Mouse (Mus musculus) neutrophil, adult 83 days (primary cell): ENCODE results near the gene A430005L14Rik. TPM values are rescaled to one million over a fixed set of nuclear protein-coding genes. Genes with fewer than 3 reads are reported as not detected.

ENCODE experiments used
- total RNA-seq, 2 experiments: library from RNA; stranded (reverse); gene quantifications; one replicate each; pipeline ENCODE4 v1.2.4; 2023

The A430005L14Rik gene
- total RNA-seq: 10 to 100 TPM; 12.7 to 21.4 TPM

DNA sequence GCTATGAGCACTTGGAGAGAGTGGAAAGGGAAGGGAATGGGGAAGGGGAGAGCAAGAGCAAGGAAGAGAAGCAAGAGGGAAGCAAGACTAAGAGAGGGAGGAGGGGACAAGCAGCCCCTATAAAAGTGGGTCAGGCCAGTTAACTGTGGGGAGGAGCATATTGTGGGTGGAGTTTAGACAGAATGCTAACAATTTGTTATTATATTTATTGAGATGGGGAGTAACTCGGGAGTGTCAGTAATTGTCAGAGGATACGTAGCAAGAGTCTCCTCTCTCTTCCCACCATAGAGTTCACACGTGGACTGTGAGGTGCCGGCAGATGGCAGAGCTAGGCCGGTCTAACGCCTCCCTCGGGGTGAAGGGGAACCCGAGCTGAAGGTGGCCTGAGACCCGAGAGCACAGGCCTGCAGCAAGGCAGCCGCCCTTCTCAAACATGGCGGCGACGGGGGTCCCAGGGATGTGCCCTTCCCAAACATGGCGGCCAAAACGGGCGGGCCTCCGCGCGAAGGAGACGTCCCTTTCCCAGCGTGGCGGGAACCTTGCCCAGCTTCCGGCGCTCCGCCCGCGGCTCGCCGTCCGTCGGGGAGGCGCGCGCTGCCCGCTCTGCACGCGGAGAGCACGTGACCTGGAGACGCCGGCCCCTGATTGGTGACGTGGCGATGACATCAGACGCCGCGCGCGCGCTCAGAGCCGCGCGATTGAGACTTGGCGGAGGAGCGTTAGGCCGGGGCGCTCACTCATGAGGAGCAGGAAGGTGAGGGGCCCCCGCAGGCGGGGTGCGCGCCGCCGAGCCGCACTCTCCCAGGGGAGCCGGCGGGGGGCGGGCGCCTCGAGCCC lies at the start of gene A430005L14Rik:
TSS of gene A430005L14Rik (plus strand) at position 669 of the 837 bp plus-strand sequence.

DNA sequence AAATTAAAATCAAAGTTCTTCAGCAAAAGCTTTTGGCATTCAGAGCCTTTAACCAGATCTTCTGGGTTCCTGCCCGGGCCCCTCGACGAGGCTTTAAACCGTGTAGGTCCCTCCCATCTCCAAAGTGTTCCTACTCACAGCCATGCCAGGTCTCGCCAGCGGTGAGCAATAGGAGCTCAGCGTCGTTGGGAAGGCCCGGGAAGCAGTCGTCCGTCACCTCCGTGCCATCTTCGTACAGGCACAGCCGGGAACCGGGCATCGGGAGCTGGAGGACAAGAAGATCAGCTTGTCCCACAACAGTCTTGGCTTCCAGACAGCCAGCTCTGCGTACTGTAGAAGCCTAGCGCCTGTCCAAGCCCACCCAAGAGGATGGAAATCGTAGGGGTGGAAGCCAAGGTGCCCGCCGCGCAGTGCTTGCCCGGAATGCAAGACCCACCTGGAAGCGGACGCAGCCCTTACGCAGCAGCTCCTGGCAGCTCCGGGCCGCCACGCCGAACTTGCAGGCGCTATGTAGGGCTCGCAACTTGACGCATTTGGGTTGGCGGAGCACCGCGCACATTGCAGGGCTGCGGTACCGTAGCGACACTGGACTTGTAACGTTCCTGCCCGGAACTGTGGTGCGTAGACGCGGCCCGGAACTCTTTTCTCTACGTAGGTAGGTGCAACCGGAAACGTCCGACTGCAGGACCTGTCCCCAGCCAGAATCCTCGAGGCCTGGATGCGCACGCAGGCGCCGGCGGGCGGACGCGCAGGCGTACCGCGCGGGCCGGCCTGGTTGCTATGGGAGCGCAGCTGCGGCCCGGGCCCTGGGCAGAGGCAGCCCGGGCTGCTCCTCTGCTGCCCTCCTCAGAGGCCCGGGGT lies 17.6 kb downstream of the A430005L14Rik start, which contains the start of the genes Dffb and Cep104:
TSS of gene Dffb (minus strand) at position 696 of the 861 bp plus-strand sequence.
TSS of gene Cep104 (plus strand) at position 764 of the 861 bp plus-strand sequence.

Other genes starting within 250 kb of the A430005L14Rik start
- gene Dffb, start 17.9 kb downstream of the A430005L14Rik start, total RNA-seq: 10 to 100 TPM in 1 of 2 experiments, 1 to 10 TPM in 1; 10.0 to 13.1 TPM
- 1 to 10 TPM; 6.6 to 6.8 TPM for gene Cep104, start 18.0 kb downstream of the A430005L14Rik start, total RNA-seq
- gene Lrrc47, start 54.5 kb downstream of the A430005L14Rik start, total RNA-seq: 10 to 100 TPM; 27.2 to 30.5 TPM
- gene Smim1, start 69.0 kb downstream of the A430005L14Rik start, total RNA-seq: 10 to 100 TPM; 10.8 to 11.7 TPM
- not detected for gene Ccdc27, start 85.4 kb downstream of the A430005L14Rik start, total RNA-seq
- not detected for gene Trp73, start 183.0 kb downstream of the A430005L14Rik start, total RNA-seq
- gene Wrap73, start 185.1 kb downstream of the A430005L14Rik start, total RNA-seq: 10 to 100 TPM; 10.1 to 10.3 TPM
- gene Tprgl, start 203.4 kb downstream of the A430005L14Rik start, total RNA-seq: 100 to 1,000 TPM; 135 to 139 TPM
- under 1 TPM in 1 of 2 experiments, not detected in 1; 0.11 TPM for gene Megf6, start 213.5 kb downstream of the A430005L14Rik start, total RNA-seq